Mouse (Mus musculus) layer of hippocampus, adult 9-10 months (tissue): Measurements from ENCODE around the gene Olfr1224-ps1.
"Not testable (repeated sequence)": the region's sequence is repeated elsewhere in the genome, so short reads cannot be mapped to it uniquely, and the experiment has no call there.

Source experiments
- DNase-seq: peaks from one replicate; pipeline ENCODE4 v3.0.0; 2022; ENCODE audit warnings: low spot score

Gene Olfr1224-ps1

GRCm38 (mm10) chr2:89163991-89164390 lies at the start of gene Olfr1224-ps1:
Gene Olfr1224-ps1, minus strand, starts transcription at chr2:89164091.
- not testable (repeated sequence) for DNase-seq

- no peak for DNase-seq
Observed at GRCm38 (mm10) chr2:89199948-89200347, 36.1 kb upstream of the Olfr1224-ps1 start, which contains the start of gene Olfr1226. Gene Olfr1226, minus strand, starts transcription at chr2:89200048.

GRCm38 (mm10) chr2:89196325-89196982 lies 32.6 kb upstream of the Olfr1224-ps1 start:
- DNase-seq, result no peak

GRCm38 (mm10) chr2:89174569-89174968 lies 10.7 kb upstream of the Olfr1224-ps1 start, which contains the start of gene Olfr1225:
Gene Olfr1225, minus strand, starts transcription at chr2:89174669.
- DNase-seq, result no peak

GRCm38 (mm10) chr2:89164711-89165110 lies 820 bp upstream of the Olfr1224-ps1 start:
- DNase-seq, result not testable (repeated sequence)

GRCm38 (mm10) chr2:89151460-89151859 lies 12.4 kb downstream of the Olfr1224-ps1 start, which contains the start of gene Olfr1223:
Gene Olfr1223, minus strand, starts transcription at chr2:89151560.
- DNase-seq, result no peak

- no peak for DNase-seq
Observed at GRCm38 (mm10) chr2:89132954-89133353, 30.9 kb downstream of the Olfr1224-ps1 start, which contains the start of gene Olfr1222. Gene Olfr1222, minus strand, starts transcription at chr2:89133054.

- DNase-seq, result no peak
Observed at GRCm38 (mm10) chr2:89117183-89117582, 46.7 kb downstream of the Olfr1224-ps1 start, which contains the start of gene Olfr1221. Gene Olfr1221, minus strand, starts transcription at chr2:89117283.

- no peak for DNase-seq
Observed at GRCm38 (mm10) chr2:89106735-89107134, 57.2 kb downstream of the Olfr1224-ps1 start, which contains the start of gene Olfr1220. Gene Olfr1220, minus strand, starts transcription at chr2:89106835.

- DNase-seq, result no peak
Observed at GRCm38 (mm10) chr2:89105651-89106050, 58.2 kb downstream of the Olfr1224-ps1 start.
